Mouse (Mus musculus) cerebellum, adult 8-10 months (tissue): ENCODE results near the gene Nek8.

Experiments
- DNase-seq: peaks from one replicate; pipeline ENCODE4 v3.0.0; 2022

Gene Nek8

GRCm38 (mm10) chr11:78182961-78183844 lies 6.7 kb upstream of the Nek8 start, which contains the start of gene Rpl23a:
Rpl23a (minus strand) TSS chr11:78183584.
- peak; percentile 88 for DNase-seq

GRCm38 (mm10) chr11:78182450-78182849 lies 6.0 kb upstream of the Nek8 start:
- no peak for DNase-seq

- DNase-seq = no peak
Observed at GRCm38 (mm10) chr11:78181830-78182357, 5.4 kb upstream of the Nek8 start.

- no peak for DNase-seq
Observed at GRCm38 (mm10) chr11:78180081-78180761, 3.7 kb upstream of the Nek8 start.

- no peak for DNase-seq
Observed at GRCm38 (mm10) chr11:78179438-78179999, 3.0 kb upstream of the Nek8 start.

- DNase-seq = no peak
Observed at GRCm38 (mm10) chr11:78178859-78179437, 2.5 kb upstream of the Nek8 start.

- peak; percentile 93 for DNase-seq
Observed at GRCm38 (mm10) chr11:78177903-78178858, 1.7 kb upstream of the Nek8 start.

GRCm38 (mm10) chr11:78177437-78177836 lies 962 bp upstream of the Nek8 start:
- DNase-seq = no peak

- no peak for DNase-seq
Observed at GRCm38 (mm10) chr11:78176905-78177331, 443 bp upstream of the Nek8 start.

GRCm38 (mm10) chr11:78175771-78176401 lies 589 bp downstream of the Nek8 start:
- DNase-seq = no peak

- no peak for DNase-seq
Observed at GRCm38 (mm10) chr11:78174506-78174905, 2.0 kb downstream of the Nek8 start.

- no peak for DNase-seq
Observed at GRCm38 (mm10) chr11:78172748-78173383, 3.6 kb downstream of the Nek8 start.

- no peak for DNase-seq
Observed at GRCm38 (mm10) chr11:78172034-78172747, 4.3 kb downstream of the Nek8 start.

GRCm38 (mm10) chr11:78171328-78171727 lies 5.1 kb downstream of the Nek8 start:
- no peak for DNase-seq

- DNase-seq = no peak
Observed at GRCm38 (mm10) chr11:78170306-78170705, 6.2 kb downstream of the Nek8 start.

- DNase-seq = no peak
Observed at GRCm38 (mm10) chr11:78168541-78169468, 7.7 kb downstream of the Nek8 start.

- DNase-seq = no peak
Observed at GRCm38 (mm10) chr11:78167257-78167959, 9.1 kb downstream of the Nek8 start.

- no peak for DNase-seq
Observed at GRCm38 (mm10) chr11:78166640-78167039, 9.8 kb downstream of the Nek8 start.
